Mouse (Mus musculus) lung, postnatal 25 days (tissue): ENCODE measurements around the gene Adamtsl1.

ENCODE experiments used
- DNase-seq: peaks from one replicate; pipeline ENCODE4 v3.0.0; 2022; ENCODE audit warnings: low spot score

Gene Adamtsl1

GRCm38 (mm10) chr4:85814418-85814817, 300.4 kb downstream of the Adamtsl1 start:
- DNase-seq, result no peak

DNA sequence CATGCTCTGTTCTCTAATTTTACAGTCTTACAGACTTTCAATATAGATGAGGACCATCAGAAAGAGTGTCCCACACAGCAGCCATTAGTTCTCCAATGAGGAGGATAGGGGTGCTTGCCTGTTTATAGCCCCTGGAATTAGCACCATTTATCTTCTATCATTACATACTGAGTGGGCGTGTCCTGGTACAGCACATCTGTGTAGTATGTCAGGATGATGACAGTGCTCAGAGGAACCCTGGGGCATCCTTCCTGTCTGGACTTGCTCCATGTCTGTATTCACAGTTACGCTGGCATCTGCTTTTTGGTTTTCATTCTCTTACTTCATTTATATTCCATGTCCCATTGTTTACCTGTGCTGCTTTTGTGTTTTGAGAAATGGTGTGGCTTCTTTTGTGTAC, 304.5 kb downstream of the Adamtsl1 start:
- no peak for DNase-seq

- DNase-seq, result peak; percentile 52
Measured at GRCm38 (mm10) chr4:85819169-85819568, 305.2 kb downstream of the Adamtsl1 start.

DNA sequence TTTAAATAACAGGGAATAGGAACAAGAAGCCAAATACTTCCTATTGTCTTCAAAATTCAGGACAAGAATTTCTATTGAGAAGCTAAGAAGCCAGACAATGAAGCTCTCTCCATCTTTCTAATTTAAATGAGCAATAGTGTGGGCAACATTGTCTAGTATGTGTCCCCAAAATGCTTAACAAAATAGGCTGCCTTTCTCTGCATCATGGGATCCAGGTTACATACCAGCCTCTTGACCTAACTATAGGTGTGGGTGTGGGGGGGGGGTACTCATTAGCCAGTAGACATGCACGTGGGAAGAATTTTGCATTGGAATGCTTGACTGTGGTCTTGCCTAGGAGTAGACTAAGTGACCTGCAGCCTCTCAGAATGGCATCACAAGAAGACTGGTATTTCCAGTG, 305.9 kb downstream of the Adamtsl1 start:
- no peak for DNase-seq

GRCm38 (mm10) chr4:85823952-85824704, 310.2 kb downstream of the Adamtsl1 start:
- DNase-seq, result no peak

DNA sequence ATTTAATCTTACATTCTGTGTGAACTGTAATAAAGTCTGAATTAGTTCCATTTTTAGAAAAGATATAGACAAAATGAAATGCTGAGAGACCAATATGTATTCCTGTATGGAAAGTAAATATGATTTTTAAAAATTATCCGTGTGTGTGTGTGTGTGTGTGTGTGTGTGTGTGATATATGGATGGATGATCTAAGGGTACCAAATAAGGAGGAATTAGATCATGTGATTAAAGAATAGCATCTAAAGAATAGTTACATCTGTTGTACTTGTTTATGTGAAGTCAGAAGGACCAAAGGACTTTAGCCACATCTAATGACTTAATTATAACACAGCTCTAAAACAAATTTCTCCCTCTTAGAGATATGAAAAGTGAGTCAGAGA, 310.7 kb downstream of the Adamtsl1 start:
- no peak for DNase-seq

DNA sequence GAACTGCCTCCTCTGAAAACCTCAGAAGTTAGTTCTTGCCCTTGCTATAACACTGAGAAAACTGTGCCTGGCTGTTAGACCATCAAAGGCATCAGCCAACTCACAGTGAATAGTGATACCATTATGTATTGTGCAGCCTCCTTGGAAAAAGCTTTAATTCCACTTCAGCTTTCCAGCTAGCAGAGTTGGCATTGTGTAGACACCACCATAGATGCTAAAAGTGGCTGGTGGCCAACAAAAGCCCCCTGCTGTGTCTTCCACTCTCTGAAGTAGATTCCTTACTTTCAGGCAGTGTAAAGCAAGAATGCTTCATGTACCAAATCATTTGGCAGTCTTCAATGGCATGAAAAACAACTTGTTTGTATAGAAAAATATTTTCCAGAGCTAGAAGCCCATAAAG, 323.1 kb downstream of the Adamtsl1 start:
- no peak for DNase-seq

DNA sequence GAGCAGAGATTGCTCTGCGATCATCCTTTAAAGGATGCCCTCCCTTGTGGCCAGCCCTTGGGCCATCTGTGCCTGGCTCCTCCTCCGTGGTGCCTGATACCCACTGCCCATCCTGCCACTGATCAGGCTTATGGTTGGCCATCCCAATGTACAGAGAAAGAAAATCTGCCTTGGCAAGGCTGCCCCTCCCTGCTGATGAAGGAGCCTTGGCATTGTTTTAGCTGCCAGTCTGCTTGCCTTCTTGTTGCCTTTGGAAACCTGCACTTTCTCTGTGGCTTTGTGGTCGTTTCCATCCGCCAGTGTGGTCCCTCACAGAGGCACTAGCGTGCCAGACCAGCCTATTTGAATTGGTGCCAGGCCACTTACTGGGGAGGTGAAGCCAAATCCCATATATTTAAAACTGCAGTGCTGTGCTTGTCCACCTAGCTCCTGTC, 323.6 kb downstream of the Adamtsl1 start:
- DNase-seq, result no peak

DNA sequence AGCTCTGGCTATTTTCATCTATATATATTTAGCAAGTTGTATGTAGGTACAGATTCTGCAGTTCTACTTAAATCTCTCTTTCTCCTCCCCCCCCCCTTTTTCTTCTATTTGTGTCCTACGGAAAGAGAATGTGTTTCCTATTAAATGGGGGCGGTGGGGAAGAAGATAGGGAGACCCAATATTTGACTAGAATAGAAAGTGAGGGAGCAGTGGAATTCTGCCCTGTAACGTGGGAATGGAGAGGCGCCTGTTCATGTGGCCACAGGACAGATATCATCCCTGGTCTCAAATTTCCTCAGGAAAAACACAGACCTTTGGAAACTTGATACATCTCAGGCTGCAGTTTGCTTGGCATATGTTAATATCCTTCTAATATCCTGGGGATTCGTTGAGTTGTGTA, 324.1 kb downstream of the Adamtsl1 start:
- no peak for DNase-seq

DNA sequence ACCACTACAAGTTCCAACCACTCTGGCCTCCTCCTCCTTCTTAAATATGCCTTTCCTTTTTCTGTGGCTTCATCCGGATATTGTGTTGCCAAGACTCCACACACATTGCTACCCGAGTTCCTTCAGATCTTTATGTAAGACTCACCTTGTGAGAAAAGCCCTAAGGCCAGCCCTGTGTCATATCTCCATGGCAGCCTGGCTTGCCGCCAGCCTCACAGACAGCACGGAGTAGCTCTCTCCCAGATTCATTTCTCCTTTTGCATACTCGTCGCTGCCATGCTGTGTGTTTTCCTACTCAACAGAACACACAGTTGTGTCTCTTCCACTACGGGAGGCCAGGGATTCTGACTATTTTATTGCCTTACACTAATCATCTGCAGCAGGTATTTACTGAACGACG, 328.1 kb downstream of the Adamtsl1 start:
- no peak for DNase-seq

GRCm38 (mm10) chr4:85844381-85844780, 330.4 kb downstream of the Adamtsl1 start:
- no peak for DNase-seq

- no peak for DNase-seq
Measured at GRCm38 (mm10) chr4:85845931-85846330, 332.0 kb downstream of the Adamtsl1 start.

DNA sequence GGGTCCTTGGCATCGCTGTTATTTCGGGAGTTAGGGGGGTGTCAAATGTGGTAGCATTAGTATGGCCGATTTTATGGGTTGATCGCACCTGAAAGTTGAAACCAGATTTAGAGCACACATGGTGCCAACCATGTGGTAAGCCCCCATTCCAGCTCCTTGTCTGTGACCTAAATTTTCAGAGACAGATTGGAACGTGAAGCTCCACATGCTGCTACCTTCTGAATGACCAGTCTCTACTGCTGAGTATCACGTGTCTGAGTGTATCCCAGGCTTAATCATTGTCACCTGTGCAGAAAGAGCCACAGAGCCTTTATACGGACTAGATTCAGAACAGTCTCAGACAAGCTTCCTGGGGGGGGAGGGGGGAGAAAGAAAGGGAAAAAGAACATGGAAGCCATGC, 339.4 kb downstream of the Adamtsl1 start:
- no peak for DNase-seq

DNA sequence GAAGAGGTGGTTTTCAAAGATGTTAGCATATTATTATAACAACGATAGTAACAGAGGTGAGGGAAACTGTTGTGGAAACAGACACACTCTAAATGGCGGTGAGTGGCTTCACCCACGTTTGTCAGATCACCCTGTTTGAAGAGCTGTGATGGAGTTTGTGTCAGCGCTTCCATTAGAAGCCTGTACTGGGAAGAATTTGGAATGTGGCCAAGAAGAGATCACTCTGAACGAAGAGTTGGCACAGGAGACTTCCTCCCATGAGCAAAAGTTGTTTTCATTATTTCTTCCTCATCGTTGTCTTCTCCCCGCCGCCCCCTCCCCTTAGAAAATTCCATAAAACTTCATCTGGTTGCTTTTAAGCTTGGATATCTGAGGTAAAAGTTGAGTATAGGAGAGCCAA, 340.5 kb downstream of the Adamtsl1 start:
- DNase-seq, result no peak

DNA sequence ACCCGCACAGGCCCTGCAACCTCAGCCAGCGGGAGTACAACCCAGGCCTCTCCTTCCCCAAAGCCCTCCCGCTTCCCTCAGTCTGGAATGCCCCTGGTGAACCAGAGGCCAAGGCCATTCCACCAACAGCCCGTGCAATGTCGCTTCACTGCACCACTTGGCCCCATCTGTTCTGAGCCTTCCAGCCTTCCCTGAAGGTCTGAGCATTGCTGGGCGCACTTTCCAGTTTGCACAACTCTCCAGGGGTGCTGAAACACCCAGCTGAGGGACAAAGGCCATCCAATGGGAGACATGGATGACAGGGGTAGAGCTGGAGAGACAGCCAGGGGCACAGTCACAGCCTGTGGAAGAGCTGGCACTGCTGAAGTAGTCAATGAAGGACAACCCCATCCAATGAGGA, 365.4 kb downstream of the Adamtsl1 start:
- DNase-seq, result no peak

DNA sequence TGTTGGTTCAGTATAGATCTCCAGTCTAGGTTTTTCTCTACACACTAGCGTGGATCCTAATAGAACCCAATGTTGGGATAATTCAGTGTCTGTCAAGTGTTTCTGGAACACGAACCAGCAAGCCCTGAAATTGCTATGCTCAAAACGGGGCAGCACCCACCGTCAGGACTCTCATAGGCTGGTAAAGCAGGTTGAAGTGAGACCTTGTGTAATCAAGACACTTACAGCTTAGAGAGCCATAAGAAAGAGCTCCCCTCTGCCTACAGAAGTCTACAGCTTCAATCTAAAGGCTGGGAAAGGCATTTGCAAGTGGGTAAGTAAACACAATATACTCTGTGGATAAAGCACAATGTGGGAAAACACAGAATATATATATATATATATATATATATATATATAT, 367.3 kb downstream of the Adamtsl1 start:
- DNase-seq, result no peak

- DNase-seq, result peak; percentile 6
Measured at GRCm38 (mm10) chr4:85884031-85884430, 370.1 kb downstream of the Adamtsl1 start.

DNA sequence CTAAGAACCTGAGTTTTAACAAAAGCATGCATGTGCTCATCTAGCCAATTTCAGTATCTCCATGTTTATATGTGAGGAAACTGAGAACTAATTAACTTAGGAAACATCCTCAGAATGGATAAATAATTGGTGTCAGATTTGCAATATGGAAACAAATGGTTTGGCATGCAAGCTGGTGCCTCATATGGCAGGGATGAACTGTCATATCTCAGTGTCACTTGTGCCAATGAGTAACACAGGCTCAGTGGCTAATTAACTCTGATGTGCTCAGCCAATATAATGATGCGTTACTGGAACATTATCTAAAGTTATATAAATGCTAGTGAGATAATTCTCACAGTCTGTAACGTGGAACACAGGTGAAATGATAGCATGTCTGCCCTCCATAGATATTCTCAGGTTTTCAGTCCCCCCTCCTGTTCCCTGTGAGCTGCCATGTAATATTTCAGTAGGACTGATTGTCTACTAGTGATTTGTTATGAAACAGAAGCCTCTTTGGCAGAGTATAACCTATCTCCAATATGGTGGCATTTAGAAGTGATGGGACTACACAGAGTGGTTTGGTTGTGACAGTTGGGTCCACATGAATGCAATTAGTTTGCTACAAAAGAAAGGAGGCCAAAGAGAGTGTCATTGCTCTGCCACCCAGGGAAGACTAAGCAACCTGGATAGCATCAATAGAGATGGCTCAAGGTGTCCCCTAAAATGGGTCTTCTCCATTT, 376.1 kb downstream of the Adamtsl1 start:
- DNase-seq, result no peak

DNA sequence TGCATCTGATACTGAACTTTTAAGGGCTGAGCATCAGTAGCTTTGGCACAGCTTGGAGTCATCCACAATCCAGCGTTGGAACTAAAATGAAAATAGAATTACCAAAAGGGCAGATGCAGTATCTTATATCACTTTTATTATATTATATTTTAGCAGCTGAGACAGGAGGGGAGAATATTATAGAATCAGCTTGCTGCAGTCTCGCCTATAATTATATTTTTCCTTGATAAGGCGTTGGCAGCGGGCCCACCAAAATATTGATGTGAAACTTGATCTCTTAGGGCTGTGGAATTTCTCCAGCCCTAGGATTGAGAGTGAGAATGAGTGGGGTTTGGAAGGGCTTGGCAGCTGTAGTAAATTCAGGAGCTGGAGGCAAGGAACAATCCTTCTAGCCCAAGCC, 387.3 kb downstream of the Adamtsl1 start:
- DNase-seq, result no peak

DNA sequence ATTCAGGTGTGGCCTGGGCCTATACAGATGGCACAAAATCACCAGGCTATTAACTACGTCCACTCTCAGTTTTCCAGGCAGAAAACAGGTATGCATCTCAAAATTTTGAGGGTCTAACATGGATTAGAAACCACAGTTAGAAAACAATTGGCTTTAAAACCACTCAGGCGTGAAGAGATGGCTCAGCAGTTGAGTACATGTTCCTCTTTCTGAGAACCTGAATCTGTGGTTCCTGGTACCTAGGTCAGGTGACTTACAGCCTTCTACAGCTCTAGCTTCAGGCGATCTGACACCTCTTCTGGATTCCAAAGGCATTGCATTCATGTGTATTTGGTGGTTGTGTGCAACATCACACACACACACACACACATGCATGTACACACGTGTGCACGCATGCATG, 390.2 kb downstream of the Adamtsl1 start:
- no peak for DNase-seq

- no peak for DNase-seq
Measured at GRCm38 (mm10) chr4:85916034-85916433, 402.1 kb downstream of the Adamtsl1 start.

GRCm38 (mm10) chr4:85918366-85918765, 404.4 kb downstream of the Adamtsl1 start:
- DNase-seq, result no peak

- DNase-seq, result no peak
Measured at GRCm38 (mm10) chr4:85920474-85920873, 406.5 kb downstream of the Adamtsl1 start.

GRCm38 (mm10) chr4:85922741-85923140, 408.8 kb downstream of the Adamtsl1 start:
- DNase-seq, result no peak
